Mouse (Mus musculus) olfactory bulb, adult 2 months (tissue): ENCODE measurements around the gene Srp9. TPM values are rescaled to one million over a fixed set of nuclear protein-coding genes. Genes with fewer than 3 reads are reported as not detected.

ENCODE experiments used
- H3K27ac ChIP-seq: fragments of 200-500 bp; 2 replicates; pipeline ENCODE4 v1.5.1; 2012; ENCODE audit warnings: low read depth, low read length; ENCODE audit not compliant: insufficient read depth
- H3K4me1 ChIP-seq: fragments of 200-500 bp; 2 replicates; pipeline ENCODE4 v1.6.1; 2012; ENCODE audit warnings: low read length; ENCODE audit not compliant: control insufficient read depth, insufficient read depth
- H3K4me3 ChIP-seq: fragments of 200-500 bp; 2 replicates; pipeline ENCODE4 v1.5.1; 2012; ENCODE audit warnings: mild to moderate bottlenecking, low read depth, low read length, moderate library complexity; ENCODE audit not compliant: insufficient read depth
- CTCF ChIP-seq: fragments of 200-500 bp; IDR thresholded peaks from 2 replicates; pipeline ENCODE4 v1.5.1; 2012; ENCODE audit warnings: low read depth, mild to moderate bottlenecking, low read length, moderate library complexity; ENCODE audit not compliant: insufficient read depth
- POLR2A ChIP-seq: fragments of 200-500 bp; IDR thresholded peaks from 2 replicates; pipeline ENCODE4 v1.6.1; 2012; ENCODE audit warnings: mild to moderate bottlenecking, low read depth, low read length, moderate library complexity; ENCODE audit not compliant: insufficient read depth
- whole genome bisulfite sequencing: fragments of 180-500 bp; shearing (Covaris S2); methylation state at CpG from one replicate; pipeline ENCODE4 v1.1.7; 2018; 5-methylcytosine and 5-hydroxymethylcytosine counted together
- polyA plus RNA-seq: library from polyadenylated mRNA; stranded (reverse); fragments of >200 nt; gene quantifications from 2 replicates; pipeline ENCODE4 v1.2.4, GENCODE M21; 2012; ENCODE audit warnings: low replicate concordance; ENCODE audit not compliant: missing spikeins, insufficient read depth, insufficient read length

Gene Srp9
- polyA plus RNA-seq, 1 experiment: not detected

GRCm38 (mm10) chr1:182101468-182101867 is 23.1 kb upstream of the Srp9 start:
- Histone ChIP-seq H3K4me1 (peaks cover 9% of the 10 kb centered on the region), H3K27ac (no peak overlapping the region), H3K4me3 (no peak overlapping the region)
- TF ChIP-seq POLR2A (no peak), CTCF (no peak)
- WGBS: 35% methylated on average over 4 of the region's 4 CpGs

DNA sequence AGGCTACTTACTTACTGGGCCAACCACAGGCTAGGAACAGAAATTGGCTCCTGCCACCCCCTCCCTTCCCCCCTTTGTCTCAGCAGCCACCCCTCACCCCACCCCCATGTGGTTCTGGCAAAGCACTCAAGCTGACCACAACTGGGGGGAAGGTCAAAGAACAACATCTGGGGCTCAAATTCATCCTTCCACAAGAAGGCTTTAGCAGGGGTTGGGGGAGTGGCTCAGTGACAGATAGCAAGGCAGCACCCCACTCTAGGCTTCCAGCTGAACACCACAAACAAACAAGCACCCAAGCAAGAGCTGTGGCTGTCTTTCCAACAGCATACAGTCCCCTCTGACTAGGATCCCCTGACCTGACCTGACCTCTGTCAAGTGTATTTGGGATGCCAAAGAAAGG is 21.8 kb upstream of the Srp9 start:
- no peak overlapping the region for H3K27ac ChIP-seq
- TF ChIP-seq CTCF (no peak), POLR2A (no peak)
- peaks cover 5% of the 10 kb centered on the region for H3K4me1 ChIP-seq
- no peak overlapping the region for H3K4me3 ChIP-seq

- Histone ChIP-seq H3K4me1 (peaks cover 5% of the 10 kb centered on the region), H3K27ac (no peak overlapping the region), H3K4me3 (no peak overlapping the region)
- TF ChIP-seq CTCF (no peak), POLR2A (no peak)
- 81% methylated on average over 11 of the region's 11 CpGs for WGBS
Measured at GRCm38 (mm10) chr1:182103436-182103835, 21.1 kb upstream of the Srp9 start.

GRCm38 (mm10) chr1:182105023-182105422 is 19.5 kb upstream of the Srp9 start:
- no peak overlapping the region for H3K4me3 ChIP-seq
- WGBS: 81% methylated on average over 3 of the region's 3 CpGs
- no peak for TF ChIP-seq CTCF
- TF ChIP-seq POLR2A: no peak
- no peak overlapping the region for H3K27ac ChIP-seq
- H3K4me1 ChIP-seq: peaks cover 5% of the 10 kb centered on the region

- TF ChIP-seq CTCF: no peak
- TF ChIP-seq POLR2A: no peak
- Histone ChIP-seq H3K27ac (no peak overlapping the region), H3K4me1 (peaks cover 8% of the 10 kb centered on the region), H3K4me3 (no peak overlapping the region)
- WGBS: 88% methylated on average over 9 of the region's 9 CpGs
Measured at GRCm38 (mm10) chr1:182107251-182107650, 17.3 kb upstream of the Srp9 start.

- Histone ChIP-seq H3K4me1 (peaks cover 14% of the 10 kb centered on the region), H3K4me3 (no peak overlapping the region), H3K27ac (no peak overlapping the region)
- WGBS: 84% methylated on average over 13 of the region's 13 CpGs
- TF ChIP-seq CTCF (no peak), POLR2A (no peak)
Measured at GRCm38 (mm10) chr1:182108397-182109099, 16.0 kb upstream of the Srp9 start.

DNA sequence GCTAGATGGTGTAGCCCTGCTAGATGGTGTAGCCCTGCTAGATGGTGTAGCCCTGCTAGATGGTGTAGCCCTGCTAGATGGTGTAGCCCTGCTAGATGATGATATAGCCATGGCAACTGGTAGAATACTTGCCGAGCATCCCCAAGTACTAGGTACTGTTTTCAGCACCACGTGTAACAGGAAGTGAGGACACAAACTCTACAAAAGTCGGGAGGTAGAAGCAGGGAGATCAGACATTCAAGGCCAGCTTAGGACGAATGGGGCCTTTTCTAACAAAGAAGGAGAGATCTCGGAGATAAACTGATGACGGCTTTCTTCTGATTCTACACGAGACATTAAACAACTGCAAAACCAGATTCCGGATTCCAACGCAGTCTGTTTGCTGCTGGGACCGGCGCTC is 14.4 kb upstream of the Srp9 start:
- no peak overlapping the region for H3K4me3 ChIP-seq
- whole genome bisulfite sequencing: 92% methylated on average over 11 of the region's 11 CpGs
- H3K27ac ChIP-seq: no peak overlapping the region

DNA sequence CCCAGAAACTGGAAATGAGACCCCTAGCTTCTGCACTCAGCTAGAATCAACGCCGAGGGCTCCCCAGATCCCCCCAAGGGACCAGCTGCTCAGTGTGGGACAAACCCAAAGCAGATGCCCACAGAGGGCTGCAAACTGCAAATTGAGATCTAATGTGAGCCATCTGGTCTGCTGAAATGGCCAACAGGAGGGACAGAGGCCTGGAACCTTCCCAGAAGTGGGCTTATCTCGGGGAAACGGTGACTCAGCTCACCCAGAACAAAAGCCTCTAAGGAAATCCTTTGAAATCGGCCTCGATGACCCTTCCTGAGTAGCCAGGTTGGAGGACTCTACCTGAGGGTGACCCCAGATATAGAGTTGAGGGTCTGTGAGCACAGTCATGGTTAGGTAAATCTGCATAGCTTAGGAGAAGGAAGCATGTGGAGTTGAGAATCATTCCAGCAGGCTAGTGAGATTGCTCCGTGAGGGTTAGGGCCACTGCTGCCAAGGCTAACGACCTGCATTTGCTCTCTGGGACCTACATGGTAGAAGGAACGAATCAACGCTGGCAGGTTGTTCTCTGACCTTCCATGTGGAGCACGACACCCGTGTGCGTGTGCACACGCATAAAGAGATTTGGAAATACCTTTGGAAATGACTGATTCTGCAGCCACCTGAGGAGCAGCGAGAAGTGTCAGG is 13.7 kb upstream of the Srp9 start:
- H3K27ac ChIP-seq: no peak overlapping the region
- no peak for TF ChIP-seq POLR2A
- H3K4me1 ChIP-seq: peaks cover 25% of the 10 kb centered on the region
- 79% methylated on average over 15 of the region's 15 CpGs for WGBS
- H3K4me3 ChIP-seq: no peak overlapping the region

More for the DNA sequence above, 14.4 kb upstream of the Srp9 start:
- peaks cover 25% of the 10 kb centered on the region for H3K4me1 ChIP-seq
- TF ChIP-seq CTCF: no peak
- TF ChIP-seq POLR2A: no peak
